Mouse (Mus musculus): ENCODE results near the gene Stx8.

DNA sequence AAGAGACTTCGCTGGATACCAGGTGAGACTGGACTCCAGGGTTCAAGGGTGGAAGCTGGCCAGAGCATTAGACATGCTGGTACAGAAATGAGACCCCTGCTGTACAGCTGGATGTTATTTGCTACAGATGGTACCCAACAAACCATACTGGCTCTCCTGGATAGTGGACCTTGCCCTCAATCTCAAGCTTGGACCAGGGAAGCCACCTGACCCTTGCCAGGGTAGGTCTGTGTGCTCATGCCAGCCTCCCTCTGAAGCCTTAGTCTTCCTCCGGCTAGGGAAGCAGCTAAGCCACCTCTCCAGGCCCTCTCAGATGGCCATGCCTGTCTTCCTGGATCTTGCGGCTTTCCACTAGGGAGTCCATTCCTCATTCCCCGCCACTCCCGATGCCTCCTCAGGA, 244.7 kb downstream of the Stx8 start:
- TF ChIP-seq CTCF (IDR thresholded peaks at IDR 0.05; ENCODE audit: borderline replicate concordance, insufficient read depth, low read length) (no peak), POLR2A (IDR thresholded peaks at IDR 0.05; ENCODE audit: low read depth, low read length) (no peak)
